Mouse (Mus musculus): ENCODE results near the gene Adcy4.

GRCm38 (mm10) chr14:55768555-55768954 is 15.3 kb downstream of the Adcy4 start:
- no peak for TF ChIP-seq CTCF (IDR thresholded peaks at IDR 0.05; ENCODE audit: control insufficient read depth, insufficient read depth, insufficient read length)
- no peak for TF ChIP-seq MYOD1 (IDR thresholded peaks at IDR 0.05; ENCODE audit: control insufficient read depth, insufficient read length, low read depth)
